Mouse (Mus musculus) embryo, embryonic 11.5 days (tissue): Measurements from ENCODE around the gene Sppl3.

Experiments
- DNase-seq: peaks from one replicate; pipeline ENCODE4 v3.0.0-alpha.2; 2012; ENCODE audit warnings: low read depth, low spot score

The Sppl3 gene

GRCm38 (mm10) chr5:115125211-115125871, 114.4 kb downstream of the Sppl3 start:
- peak; percentile 58 for DNase-seq

- DNase-seq = no peak
These were observed 115.8 kb downstream of the Sppl3 start for GRCm38 (mm10) chr5:115126578-115127312.

- DNase-seq = no peak
These were observed 116.7 kb downstream of the Sppl3 start for GRCm38 (mm10) chr5:115127421-115128179.

DNA sequence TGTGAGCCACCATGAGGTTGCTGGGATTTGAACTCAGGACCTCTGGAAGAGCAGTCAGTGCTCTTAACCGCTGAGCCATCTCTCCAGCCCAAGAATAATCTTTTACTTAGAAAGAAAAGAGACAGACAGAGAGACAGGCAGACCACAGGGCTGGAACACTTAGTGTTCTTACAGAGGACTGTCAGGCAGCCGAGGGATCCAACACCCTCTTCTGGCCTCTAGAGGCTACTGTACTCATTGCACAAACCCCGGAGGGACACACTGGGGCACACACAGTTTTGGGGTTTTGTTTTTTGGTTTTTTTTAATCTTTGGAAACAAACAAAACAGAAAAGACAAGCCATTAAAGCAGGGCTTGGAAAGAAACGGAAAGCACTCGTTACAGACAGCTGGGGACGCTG, 118.4 kb downstream of the Sppl3 start:
- no peak for DNase-seq

GRCm38 (mm10) chr5:115132465-115132864, 121.5 kb downstream of the Sppl3 start:
- DNase-seq = no peak

DNA sequence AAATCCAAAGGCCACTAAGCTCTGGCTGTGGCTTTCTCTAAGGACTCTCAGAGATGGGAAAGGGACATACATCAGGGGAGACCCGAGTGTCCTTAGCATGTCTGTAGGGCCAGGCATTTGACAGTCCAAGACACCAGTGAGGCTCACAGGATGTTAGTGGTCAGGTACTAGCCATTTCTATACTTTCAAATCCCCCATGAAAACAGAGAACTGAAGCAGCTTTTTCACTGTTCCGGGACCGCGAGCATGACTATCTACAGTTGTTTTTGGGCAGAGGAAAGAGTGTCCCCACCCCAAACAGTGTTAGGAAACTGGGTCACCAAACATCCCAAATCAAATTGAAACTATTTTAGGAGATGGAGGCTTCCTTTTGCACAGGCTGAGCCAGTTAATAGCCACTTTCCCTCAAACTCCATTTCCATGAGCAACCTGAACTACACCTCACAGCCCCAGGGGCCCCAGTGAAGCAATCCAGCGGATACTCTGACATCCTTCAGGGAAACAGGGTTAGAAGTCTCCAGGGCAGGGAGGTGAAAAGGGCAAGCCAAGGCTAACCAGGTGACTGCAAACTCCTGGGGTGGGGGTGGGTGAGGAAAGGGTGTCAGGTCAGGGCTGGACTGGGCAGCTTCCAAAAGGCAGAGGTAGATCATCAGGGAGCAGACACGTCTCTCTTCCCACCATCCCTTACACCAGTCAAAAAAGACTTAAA, 122.6 kb downstream of the Sppl3 start:
- DNase-seq = no peak

DNA sequence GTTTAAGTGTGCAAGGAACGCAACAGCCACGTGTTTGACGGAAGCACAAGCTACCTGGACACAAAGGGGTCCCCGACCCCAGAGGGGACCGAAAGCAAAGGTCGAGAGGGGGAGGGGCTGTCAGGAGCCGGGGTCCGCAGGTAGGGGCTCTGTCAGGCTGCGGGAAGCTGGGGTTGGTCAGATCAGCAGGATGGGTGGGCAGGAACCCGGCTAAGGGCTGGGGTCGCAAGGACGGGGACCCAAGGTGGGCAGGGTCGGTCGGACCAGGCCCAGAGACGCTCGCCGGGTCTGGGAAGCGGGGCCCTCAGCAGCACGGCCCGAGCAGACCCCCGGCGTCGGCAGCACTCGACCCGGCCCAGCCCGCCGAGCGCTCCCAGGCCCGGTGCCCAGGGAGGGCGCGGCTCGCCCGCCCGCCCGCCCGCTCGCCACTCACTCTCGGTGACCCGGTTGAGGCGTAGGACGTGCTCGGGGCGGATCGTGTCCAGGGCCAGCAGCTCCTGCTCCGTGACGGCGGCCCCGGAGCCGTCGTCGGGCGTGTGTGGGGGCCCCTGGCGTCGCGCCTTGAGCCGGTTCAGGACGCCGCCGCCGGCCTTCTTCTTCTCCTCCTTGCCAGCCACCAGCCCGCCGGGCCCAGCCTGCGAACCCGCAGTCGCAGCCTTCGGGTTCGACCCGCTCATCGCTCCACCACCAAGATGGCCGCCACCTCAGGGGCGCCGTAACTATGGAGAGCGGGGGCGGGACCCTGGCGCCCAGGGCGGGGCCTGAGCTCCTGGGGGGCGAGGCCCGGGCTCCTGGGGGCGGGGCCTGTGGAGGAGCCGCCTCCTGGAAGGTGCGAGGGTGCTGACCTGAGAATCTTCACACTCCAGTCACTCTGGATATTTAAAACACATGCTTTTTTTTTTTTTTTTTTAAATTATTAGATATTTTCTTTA, 123.6 kb downstream of the Sppl3 start, which contains the start of gene Unc119b:
Gene Unc119b, minus strand, starts transcription at position 742 of the 932 bp plus-strand sequence.
- DNase-seq = peak; percentile 79

DNA sequence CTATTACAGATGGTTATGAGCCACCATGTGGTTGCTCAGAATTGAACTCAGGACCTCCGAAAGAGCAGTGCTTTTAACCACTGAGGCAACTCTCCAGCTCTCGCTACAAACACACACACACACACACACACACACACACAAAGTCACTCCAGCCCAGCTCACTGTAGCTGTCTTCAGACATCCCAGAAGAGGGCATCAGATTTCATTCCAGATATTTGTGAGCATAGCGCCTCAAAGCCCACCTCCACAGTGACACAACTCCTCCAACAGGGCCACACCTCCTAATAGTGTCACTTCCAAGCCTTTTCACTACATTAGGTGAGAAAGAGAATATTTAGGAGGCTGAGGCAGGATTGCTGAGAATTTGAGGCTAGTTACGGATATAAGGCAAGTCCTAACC, 128.2 kb downstream of the Sppl3 start:
- DNase-seq = no peak

DNA sequence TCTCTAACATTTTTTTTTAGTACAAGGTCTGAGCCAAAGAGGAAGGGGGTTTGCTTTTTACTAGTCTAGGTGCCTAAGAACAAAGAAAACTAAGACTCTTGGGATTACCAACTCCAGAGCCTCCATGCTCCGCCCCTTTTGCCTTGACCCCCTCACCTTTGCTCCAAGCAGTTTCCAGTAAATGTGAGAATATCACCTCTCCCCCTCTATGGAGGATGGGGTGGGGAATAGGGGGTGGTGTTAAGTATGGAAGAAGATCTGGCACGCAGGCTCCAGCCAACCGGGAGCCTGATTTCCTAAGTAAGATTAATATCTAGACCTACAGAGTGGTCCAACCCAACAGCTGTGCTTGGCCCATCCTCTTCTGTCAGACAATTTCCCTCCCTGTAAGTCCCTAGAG, 129.8 kb downstream of the Sppl3 start:
- no peak for DNase-seq

DNA sequence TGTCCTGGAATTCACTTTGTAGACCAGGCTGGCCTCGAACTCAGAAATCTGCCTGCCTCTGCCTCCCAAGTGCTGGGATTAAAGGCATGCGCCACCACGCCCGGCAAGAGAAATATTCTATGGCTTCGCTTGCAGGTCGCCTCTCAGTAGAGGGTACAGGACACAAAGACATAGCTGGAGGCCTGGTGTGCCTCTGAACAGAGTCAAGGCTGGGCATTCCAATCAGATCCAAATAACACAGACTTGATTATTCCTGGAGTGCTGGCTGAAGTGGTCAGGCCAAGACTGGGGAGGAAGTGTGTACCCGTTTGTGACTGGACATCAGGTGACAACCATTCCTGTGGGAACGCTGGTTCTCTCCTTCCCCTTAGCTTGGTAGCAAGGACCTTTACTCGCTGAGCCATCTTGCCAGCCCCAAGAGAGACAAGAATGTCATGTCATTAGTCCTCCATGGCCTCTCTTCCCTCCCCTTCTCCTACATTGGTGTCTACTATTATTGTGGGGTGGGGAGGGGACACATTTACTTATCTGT, 131.3 kb downstream of the Sppl3 start:
- no peak for DNase-seq

GRCm38 (mm10) chr5:115143552-115143951, 132.6 kb downstream of the Sppl3 start:
- no peak for DNase-seq

GRCm38 (mm10) chr5:115144471-115144870, 133.5 kb downstream of the Sppl3 start:
- no peak for DNase-seq

- no peak for DNase-seq
These were observed 134.5 kb downstream of the Sppl3 start for GRCm38 (mm10) chr5:115145253-115145968.

- DNase-seq = no peak
These were observed 135.2 kb downstream of the Sppl3 start for GRCm38 (mm10) chr5:115145976-115146746.

DNA sequence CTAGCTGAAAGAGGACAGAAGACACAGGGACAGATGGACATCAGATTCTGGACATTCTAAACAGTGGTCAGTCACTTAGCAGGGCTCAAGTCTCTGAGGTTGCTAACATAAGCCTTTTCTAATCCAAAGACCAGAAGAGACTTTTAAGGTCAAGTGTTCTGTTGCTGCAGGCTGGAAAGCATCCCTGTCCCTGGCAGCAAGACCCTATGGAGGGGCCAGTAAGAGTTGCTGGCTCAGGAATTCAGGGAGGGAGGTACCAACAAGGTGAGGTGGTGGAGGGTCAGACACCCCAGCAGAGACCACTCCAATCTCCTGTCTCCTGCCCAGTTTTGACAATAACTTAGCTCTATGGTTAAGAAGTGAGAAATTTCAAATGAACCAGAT, 135.8 kb downstream of the Sppl3 start:
- no peak for DNase-seq

DNA sequence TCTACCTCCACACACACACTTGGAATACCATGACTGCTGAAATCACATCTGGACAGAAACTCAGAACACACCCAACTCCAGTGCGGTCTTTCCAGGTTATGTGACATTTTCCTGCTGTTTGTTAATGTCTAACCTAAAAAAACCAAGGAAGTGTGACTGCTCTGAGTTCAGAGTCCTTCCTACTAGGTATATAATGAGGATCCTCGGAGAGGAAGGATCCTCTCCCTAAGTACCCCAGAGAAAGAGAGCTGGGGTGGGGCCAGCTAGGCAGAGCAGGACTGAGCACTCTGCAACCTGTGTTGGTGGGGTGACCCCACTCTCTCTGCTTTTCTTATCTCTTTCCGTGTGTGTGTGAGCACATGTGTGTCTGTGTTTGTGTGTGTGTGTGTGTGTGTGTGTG, 136.5 kb downstream of the Sppl3 start:
- DNase-seq = no peak

DNA sequence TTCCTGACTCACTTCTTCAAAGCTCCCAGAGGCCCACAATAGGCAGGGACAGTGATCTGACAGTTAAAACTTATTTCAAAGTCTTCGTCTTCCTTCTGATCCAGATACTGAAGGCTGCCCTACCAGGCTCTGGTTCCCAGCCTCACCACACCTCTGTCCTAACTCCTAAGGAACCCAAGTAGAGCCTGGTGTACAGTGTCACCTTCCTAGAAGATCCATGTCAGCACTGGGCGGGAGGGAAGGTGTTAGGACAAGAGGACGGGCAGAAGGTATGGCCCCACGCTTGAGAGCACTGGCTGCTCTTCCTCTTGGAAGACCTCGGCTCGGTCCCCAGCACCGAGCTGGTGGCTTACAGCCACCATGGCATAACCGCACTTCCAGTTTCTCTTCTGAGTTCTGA, 137.4 kb downstream of the Sppl3 start:
- no peak for DNase-seq
